Mouse (Mus musculus) bone marrow, adult 2 months (tissue): ENCODE measurements around the gene Erf. TPM values are rescaled to one million over a fixed set of nuclear protein-coding genes. Genes with fewer than 3 reads are reported as not detected.

Experiments
- H3K27ac ChIP-seq: fragments of 200-500 bp; 2 replicates; pipeline ENCODE4 v1.5.1; 2012; ENCODE audit warnings: low read depth, mild to moderate bottlenecking, control low read depth, inconsistent platforms, low read length; ENCODE audit not compliant: control insufficient read depth, poor library complexity, insufficient read depth
- H3K4me1 ChIP-seq: fragments of 200-500 bp; 2 replicates; pipeline ENCODE4 v1.6.1; 2011; ENCODE audit warnings: low read length; ENCODE audit not compliant: control insufficient read depth, insufficient read depth
- H3K4me3 ChIP-seq: fragments of 200-500 bp; replicated peaks from 2 replicates; pipeline ENCODE3; 2011; ENCODE audit warnings: mild to moderate bottlenecking, low read depth, low read length, control low read depth; ENCODE audit not compliant: control insufficient read depth
- CTCF ChIP-seq: fragments of 200-500 bp; IDR thresholded peaks from 2 replicates; pipeline ENCODE4 v1.5.1; 2011; ENCODE audit warnings: low read length, control low read depth; ENCODE audit not compliant: control insufficient read depth, insufficient read depth
- POLR2A ChIP-seq: fragments of 200-500 bp; IDR thresholded peaks from 2 replicates; pipeline ENCODE4 v1.6.1; 2011; ENCODE audit warnings: low read depth, mild to moderate bottlenecking, control low read depth, low read length, borderline replicate concordance; ENCODE audit not compliant: control insufficient read depth
- whole genome bisulfite sequencing: fragments of 180-500 bp; shearing (Covaris S2); methylation state at CpG from one replicate; pipeline ENCODE4 v1.1.7; 2018; 5-methylcytosine and 5-hydroxymethylcytosine counted together
- polyA plus RNA-seq: library from polyadenylated mRNA; stranded (reverse); fragments of >200 nt; gene quantifications from 2 replicates; pipeline ENCODE4 v1.2.4, GENCODE M21; 2011; ENCODE audit warnings: low replicate concordance; ENCODE audit not compliant: missing spikeins, insufficient read depth, insufficient read length

Gene Erf
- polyA plus RNA-seq, 1 experiment = 14.6 TPM

GRCm38 (mm10) chr7:25272445-25273258 lies 22.1 kb upstream of the Erf start:
- no peak overlapping the region; the same call in 1 of the 2 replicates for H3K27ac ChIP-seq
- TF ChIP-seq CTCF (no peak), POLR2A (peak; percentile 22; the same call in 1 of the 2 replicates)
- H3K4me1 ChIP-seq = peaks cover 11% of the 10 kb centered on the region
- H3K4me3 ChIP-seq = no peak overlapping the region
- WGBS = 92% methylated on average over 38 of the region's 38 CpGs

GRCm38 (mm10) chr7:25271651-25272444 lies 21.3 kb upstream of the Erf start:
- no peak overlapping the region for H3K4me3 ChIP-seq
- H3K27ac ChIP-seq = no peak overlapping the region
- H3K4me1 ChIP-seq = peaks cover 12% of the 10 kb centered on the region
- 92% methylated on average over 30 of the region's 30 CpGs for WGBS
- TF ChIP-seq POLR2A = 0 out of 2 replicates have a peak, but pooled peaks have one; percentile 8
- no peak for TF ChIP-seq CTCF

- WGBS = 88% methylated on average over 35 of the region's 35 CpGs
- Histone ChIP-seq H3K4me1 (peaks cover 12% of the 10 kb centered on the region), H3K27ac (no peak overlapping the region; the same call in 1 of the 2 replicates), H3K4me3 (no peak overlapping the region)
- TF ChIP-seq CTCF = no peak
- no peak for TF ChIP-seq POLR2A
These were observed 20.4 kb upstream of the Erf start for GRCm38 (mm10) chr7:25270652-25271633.

- Histone ChIP-seq H3K27ac (peak overlapping the region; percentile 66), H3K4me3 (peak overlapping the region; percentile 27), H3K4me1 (peaks cover 10% of the 10 kb centered on the region)
- WGBS = 25% methylated on average over 8 of the region's 8 CpGs
- TF ChIP-seq POLR2A (no peak), CTCF (peak; percentile 8; the same call in 1 of the 2 replicates)
These were observed 19.1 kb upstream of the Erf start for GRCm38 (mm10) chr7:25269545-25270271.

GRCm38 (mm10) chr7:25269029-25269428 lies 18.5 kb upstream of the Erf start:
- Histone ChIP-seq H3K27ac (peak overlapping the region; percentile 66), H3K4me1 (peaks cover 10% of the 10 kb centered on the region), H3K4me3 (peak overlapping the region; percentile 82)
- TF ChIP-seq POLR2A = no peak
- no peak for TF ChIP-seq CTCF
- WGBS = 3% methylated on average over 4 of the region's 4 CpGs

- peak overlapping the region; percentile 66 for H3K27ac ChIP-seq
- TF ChIP-seq CTCF = no peak
- TF ChIP-seq POLR2A = no peak
- WGBS = 1% methylated on average over 7 of the region's 7 CpGs
- H3K4me1 ChIP-seq = peaks cover 10% of the 10 kb centered on the region
- peak overlapping the region; percentile 82 for H3K4me3 ChIP-seq
These were observed 18.0 kb upstream of the Erf start for GRCm38 (mm10) chr7:25268588-25268987.
